Mouse (Mus musculus): ENCODE measurements around the gene Prr7. TPM values are rescaled to one million over a fixed set of nuclear protein-coding genes. Genes with fewer than 3 reads are reported as not detected.
A peak's percentile ranks its signal among the peaks of the same experiment; 100 is the strongest.

Prr7 gene
- polyA plus RNA-seq, 1 experiment from 2014 or later = 0.69 TPM

DNA sequence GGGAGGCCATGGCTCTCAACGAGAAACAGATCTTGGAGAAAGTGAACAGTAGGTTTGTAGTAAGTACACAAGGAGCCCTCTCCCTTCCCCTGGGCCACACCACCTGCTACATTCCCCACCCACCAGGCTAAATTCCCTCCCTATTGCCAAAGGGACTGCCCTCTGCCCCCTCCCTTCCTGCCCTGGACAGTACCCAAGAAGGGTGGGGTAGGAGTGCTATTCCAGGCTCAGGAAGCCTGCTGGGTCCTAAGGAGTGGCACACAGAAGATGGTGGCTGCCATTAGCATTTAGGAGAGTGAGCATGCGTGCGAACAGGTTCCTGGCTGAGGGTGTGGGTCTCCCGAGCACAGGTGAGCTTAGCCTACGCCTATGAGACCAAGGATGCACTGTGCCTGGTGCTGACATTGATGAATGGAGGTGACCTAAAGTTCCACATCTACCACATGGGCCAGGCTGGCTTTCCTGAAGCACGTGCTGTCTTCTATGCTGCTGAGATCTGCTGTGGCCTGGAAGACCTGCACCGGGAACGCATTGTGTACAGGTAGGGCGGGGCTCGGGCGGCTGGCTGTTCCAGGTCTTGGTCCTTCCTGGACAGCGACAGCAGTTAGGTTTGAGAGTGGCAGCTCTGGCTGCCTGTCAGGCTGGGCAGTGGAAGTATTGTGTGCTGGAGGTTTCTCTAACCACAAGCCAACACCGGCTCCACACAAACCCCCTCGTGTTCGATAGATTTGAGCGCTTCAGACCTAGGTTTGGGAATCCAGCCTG lies 12.1 kb upstream of the Prr7 start:
- Histone ChIP-seq H3K4me3 (no peak overlapping the region), H3K4me1 (peaks cover 12% of the 10 kb centered on the region), H3K36me3 (peaks cover 90% of the 10 kb centered on the region), H3K27me3 (ENCODE audit: low read depth, poor library complexity, severe bottlenecking) (no peaks in the 10 kb centered on the region), H3K9me3 (replicated peaks) (no peaks in the 10 kb centered on the region), H3K27ac (replicated peaks) (no peak overlapping the region)
- no peak for DNase-seq (ENCODE audit: low spot score)
- 97% methylated on average over 16 of the region's 16 CpGs for WGBS

DNA sequence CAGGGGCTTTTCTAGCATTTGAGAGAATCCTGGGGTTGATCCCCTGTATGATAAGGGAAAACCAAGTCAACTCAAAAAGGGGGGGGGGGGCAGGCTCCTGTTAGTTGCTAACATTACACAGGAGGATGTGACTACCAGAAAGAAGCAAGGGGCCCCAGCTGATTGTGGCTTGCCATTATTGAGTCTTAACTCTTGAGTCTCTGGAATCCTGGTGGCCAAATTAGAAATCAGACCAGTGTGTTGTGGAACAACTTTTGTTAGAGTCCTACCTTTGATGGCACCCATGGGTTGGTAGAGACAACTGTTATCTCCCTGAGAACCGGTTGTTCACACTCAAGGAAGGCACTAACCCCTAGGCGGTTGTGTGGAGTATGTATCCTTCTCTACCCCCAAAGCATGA lies 1.1 kb upstream of the Prr7 start:
- DNase-seq (ENCODE audit: low spot score) = no peak
- 62% methylated on average over 2 of the region's 2 CpGs for whole genome bisulfite sequencing
- H3K27me3 ChIP-seq (ENCODE audit: low read depth, poor library complexity, severe bottlenecking) = peaks cover 7% of the 10 kb centered on the region; the same call in 1 of the 2 replicates
- no peaks in the 10 kb centered on the region for H3K9me3 ChIP-seq (replicated peaks)
- peaks cover 47% of the 10 kb centered on the region for H3K36me3 ChIP-seq
- H3K4me3 ChIP-seq = no peak overlapping the region
- no peak overlapping the region for H3K27ac ChIP-seq (replicated peaks)
- peaks cover 58% of the 10 kb centered on the region for H3K4me1 ChIP-seq

DNA sequence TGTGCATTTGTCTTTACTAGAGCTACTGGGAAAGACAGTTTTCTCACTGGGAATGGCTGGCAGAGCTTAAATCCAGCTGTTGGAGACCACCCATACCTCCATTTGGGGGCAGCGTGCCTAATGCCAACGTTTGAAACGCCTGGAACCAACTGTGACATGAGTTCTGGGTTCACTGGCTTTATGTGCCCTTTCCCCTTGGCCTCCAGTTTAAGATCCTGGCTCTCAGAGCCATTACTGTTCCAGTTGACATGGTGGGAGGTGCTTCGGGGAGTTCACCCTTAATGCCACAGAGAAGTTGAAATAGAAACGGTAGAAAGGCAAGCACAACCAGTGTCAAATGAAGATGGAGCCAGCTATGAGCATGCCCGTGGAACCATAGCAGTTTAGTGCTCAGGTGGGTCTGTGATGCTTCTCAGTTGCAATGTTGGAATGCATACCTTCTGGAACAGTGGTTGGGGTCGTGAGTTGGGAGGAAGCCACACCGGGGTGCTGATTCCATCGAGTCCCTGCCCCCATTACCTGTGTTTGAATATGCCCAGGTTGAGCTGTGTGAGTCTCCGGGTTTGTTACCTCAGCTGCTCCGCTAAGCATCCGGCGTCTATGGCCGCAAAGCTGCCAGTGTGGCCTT lies 554 bp upstream of the Prr7 start:
- peak overlapping the region; percentile 77 for H3K4me3 ChIP-seq
- H3K27me3 ChIP-seq (ENCODE audit: low read depth, poor library complexity, severe bottlenecking) = peaks cover 7% of the 10 kb centered on the region; the same call in 1 of the 2 replicates
- DNase-seq (ENCODE audit: low spot score) = no peak
- H3K36me3 ChIP-seq = peaks cover 41% of the 10 kb centered on the region
- 12% methylated on average over 14 of the region's 14 CpGs for WGBS
- peaks cover 63% of the 10 kb centered on the region for H3K4me1 ChIP-seq
- no peaks in the 10 kb centered on the region for H3K9me3 ChIP-seq (replicated peaks)
- peak overlapping the region; percentile 98 for H3K27ac ChIP-seq (replicated peaks)

DNA sequence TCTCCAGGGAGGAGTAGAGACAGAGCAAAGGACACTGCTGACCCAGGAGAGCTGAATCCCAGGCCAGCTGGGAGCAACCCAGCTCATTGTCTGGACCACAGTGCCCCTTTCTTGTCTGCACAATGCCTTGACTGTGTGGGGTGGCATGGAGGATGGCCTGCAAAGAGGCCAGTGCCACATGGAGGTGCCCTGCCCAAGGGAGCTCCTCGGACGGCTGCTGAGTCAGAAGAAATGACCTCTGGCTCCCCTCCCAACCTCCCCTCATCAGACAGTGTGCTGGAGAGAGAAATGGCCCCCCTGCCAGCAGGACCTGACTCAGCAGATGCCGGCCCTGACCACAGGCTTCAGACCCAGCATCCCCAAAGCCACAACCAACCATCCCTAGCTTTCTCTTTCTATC lies 1.1 kb downstream of the Prr7 start:
- H3K4me1 ChIP-seq = peaks cover 80% of the 10 kb centered on the region
- WGBS = 5% methylated on average over 3 of the region's 3 CpGs
- peak overlapping the region; percentile 77 for H3K4me3 ChIP-seq
- peak overlapping the region; percentile 98 for H3K27ac ChIP-seq (replicated peaks)
- no peaks in the 10 kb centered on the region for H3K9me3 ChIP-seq (replicated peaks)
- H3K27me3 ChIP-seq (ENCODE audit: low read depth, poor library complexity, severe bottlenecking) = peaks cover 14% of the 10 kb centered on the region; the same call in 1 of the 2 replicates
- peak; percentile 63 for DNase-seq (ENCODE audit: low spot score)
- H3K36me3 ChIP-seq = peaks cover 25% of the 10 kb centered on the region

DNA sequence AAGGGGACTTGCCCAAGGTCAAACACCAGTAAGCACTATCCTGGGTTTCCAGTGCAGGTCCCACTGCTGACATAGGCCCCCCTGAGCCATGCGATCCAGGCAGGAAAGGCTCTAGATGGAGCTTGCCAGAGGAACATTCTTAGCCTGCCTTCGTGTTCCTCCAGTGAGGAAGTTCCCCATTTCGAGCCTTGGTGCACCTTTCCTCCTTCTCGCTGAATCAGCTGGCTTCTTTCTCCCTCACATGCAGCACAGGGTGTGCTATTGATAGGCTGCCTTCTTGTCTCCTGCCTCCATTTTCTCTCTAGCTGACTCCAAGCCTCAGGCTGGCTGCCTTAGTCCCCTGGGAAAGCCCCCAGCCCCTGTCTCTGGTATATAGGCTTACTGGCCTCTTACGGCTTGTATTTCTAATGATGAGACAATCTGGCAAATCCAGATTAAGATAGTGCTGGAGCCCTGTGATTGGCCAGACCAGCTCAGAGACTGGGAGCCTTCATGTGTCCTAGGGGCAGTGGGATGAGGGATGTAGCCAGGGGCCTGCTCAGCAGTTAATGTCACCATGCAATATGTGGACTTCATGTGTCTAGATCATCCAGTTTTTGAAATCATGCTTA lies 1.9 kb downstream of the Prr7 start:
- Histone ChIP-seq H3K9me3 (replicated peaks) (no peaks in the 10 kb centered on the region), H3K27me3 (ENCODE audit: low read depth, poor library complexity, severe bottlenecking) (peaks cover 17% of the 10 kb centered on the region; the same call in 1 of the 2 replicates), H3K4me3 (peak overlapping the region; percentile 77), H3K36me3 (peaks cover 17% of the 10 kb centered on the region), H3K27ac (replicated peaks) (peak overlapping the region; percentile 98), H3K4me1 (peaks cover 87% of the 10 kb centered on the region)
- 80% methylated on average over 5 of the region's 5 CpGs for WGBS
- DNase-seq (ENCODE audit: low spot score) = no peak

DNA sequence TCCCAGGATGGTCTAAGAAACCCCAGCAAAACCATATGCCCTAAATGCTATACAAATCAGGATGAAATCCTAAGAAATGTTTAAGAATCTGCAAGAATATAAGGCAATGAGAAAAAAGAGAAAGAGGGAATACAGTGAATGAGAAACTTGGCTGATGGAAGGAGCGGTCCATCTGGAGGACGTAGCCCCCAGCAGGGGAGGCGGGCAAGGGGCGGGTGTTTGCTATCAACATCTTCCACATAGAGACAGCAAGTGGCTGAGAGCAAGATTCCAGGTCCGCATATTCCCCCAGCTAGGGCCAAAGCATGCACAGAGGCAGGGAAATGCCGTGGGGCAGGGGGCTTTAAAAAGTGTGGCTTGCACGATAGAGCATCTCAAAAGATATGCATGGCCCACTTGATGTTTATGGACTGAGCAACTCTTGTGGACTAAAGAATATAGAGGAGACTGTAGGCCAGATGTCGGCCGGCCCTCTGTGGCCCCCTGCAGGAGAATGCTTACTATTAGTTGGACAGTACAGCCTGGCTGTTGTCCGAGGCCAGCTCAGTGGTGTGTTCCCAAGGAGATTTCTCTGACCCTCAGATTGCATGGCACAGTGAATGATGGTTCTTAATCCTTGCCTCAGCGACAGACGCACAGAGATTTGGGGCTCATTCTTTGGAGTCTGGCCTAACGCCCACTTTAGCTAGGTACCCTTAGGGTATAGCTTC lies 4.9 kb downstream of the Prr7 start:
- peaks cover 10% of the 10 kb centered on the region for H3K36me3 ChIP-seq
- 44% methylated on average over 13 of the region's 13 CpGs for WGBS
- peaks cover 99% of the 10 kb centered on the region for H3K4me1 ChIP-seq
- peaks cover 16% of the 10 kb centered on the region for H3K27me3 ChIP-seq (ENCODE audit: low read depth, poor library complexity, severe bottlenecking)
- H3K9me3 ChIP-seq (replicated peaks) = no peaks in the 10 kb centered on the region
- no peak overlapping the region for H3K4me3 ChIP-seq
- H3K27ac ChIP-seq (replicated peaks) = peak overlapping the region; percentile 57
- peak; percentile 69 for DNase-seq (ENCODE audit: low spot score)

DNA sequence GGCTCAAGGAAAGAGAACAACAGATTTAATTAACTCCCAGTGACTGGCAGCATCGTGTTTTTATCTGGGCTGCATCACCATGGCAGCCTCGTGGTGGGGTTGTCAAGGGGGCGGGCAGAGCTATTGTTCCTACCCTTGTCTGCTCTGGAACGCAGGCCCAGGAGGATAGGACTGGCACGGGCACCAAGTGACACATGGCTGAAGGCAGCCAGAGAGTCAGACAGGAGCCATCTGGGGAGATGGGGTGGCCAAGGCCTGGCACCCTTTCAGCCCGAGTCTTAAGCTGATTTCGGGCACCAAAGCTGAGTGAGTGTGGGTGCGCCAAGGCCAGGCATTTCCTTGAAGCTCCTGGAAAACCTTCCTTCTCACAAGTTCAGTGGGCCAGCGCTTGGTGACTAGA lies 6.3 kb downstream of the Prr7 start:
- peak; percentile 35 for DNase-seq (ENCODE audit: low spot score)
- peak overlapping the region; percentile 90 for H3K27ac ChIP-seq (replicated peaks)
- H3K36me3 ChIP-seq = peaks cover 23% of the 10 kb centered on the region
- no peaks in the 10 kb centered on the region for H3K9me3 ChIP-seq (replicated peaks)
- H3K4me1 ChIP-seq = peaks cover 99% of the 10 kb centered on the region
- H3K27me3 ChIP-seq (ENCODE audit: low read depth, poor library complexity, severe bottlenecking) = peaks cover 16% of the 10 kb centered on the region
- 51% methylated on average over 9 of the region's 9 CpGs for WGBS
- peak overlapping the region; percentile 78 for H3K4me3 ChIP-seq

DNA sequence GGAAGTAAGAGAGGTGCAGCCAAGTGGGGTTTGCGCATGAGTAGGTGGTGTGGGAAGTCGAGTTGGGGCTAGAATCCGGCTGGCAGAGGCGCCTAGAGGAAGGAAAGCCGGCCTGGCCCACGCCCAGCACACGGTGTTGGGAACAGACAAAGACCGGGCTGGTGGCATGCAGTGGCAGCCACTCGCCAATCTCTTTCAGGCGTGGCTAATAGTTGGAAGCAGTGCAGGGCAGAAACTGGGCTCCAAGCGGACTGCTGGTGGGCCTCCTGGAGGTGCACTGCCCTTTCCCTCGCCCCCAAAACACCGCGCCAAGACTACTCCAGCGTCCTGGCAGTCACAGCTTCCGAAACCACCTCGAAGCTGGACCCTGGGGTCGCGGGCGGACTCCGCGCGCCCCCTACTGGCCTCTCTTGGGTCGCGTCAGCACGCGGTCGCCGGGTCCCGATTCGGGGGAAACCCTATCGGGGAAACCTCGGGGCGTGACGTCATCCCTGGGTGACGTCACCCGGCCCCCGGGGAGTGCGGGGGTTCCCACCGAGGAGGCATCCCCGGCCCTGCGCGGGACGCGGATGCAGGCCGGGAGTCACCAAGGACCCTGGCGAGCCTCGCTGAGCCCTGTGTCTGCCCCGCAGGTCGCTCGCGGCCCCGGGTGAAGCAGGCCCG lies 7.2 kb downstream of the Prr7 start:
- Histone ChIP-seq H3K36me3 (peaks cover 32% of the 10 kb centered on the region), H3K27me3 (ENCODE audit: low read depth, poor library complexity, severe bottlenecking) (peaks cover 16% of the 10 kb centered on the region), H3K9me3 (replicated peaks) (no peaks in the 10 kb centered on the region), H3K27ac (replicated peaks) (peak overlapping the region; percentile 90), H3K4me3 (peak overlapping the region; percentile 78), H3K4me1 (peaks cover 99% of the 10 kb centered on the region)
- peak; percentile 95 for DNase-seq (ENCODE audit: low spot score)
- under 1% methylated on average over 54 of the region's 54 CpGs for WGBS

DNA sequence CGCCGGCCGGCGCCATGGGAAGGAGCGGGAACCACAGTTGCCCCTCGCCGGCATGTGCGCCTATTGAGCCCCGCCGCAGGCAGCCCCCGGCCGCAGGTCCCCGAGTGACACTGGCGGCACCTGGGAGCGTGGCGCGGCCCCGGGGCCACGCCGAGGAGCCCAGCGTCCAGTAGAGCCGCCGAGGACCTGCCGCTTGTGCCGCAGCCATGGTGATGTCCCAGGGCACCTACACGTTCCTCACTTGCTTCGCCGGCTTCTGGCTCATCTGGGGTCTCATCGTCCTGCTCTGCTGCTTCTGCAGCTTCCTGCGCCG lies 7.7 kb downstream of the Prr7 start:
- no peak for DNase-seq (ENCODE audit: low spot score)
- Histone ChIP-seq H3K9me3 (replicated peaks) (no peaks in the 10 kb centered on the region), H3K36me3 (peaks cover 37% of the 10 kb centered on the region), H3K4me3 (peak overlapping the region; percentile 78), H3K27me3 (ENCODE audit: low read depth, poor library complexity, severe bottlenecking) (peaks cover 16% of the 10 kb centered on the region), H3K27ac (replicated peaks) (peak overlapping the region; percentile 90), H3K4me1 (peaks cover 99% of the 10 kb centered on the region)
- WGBS = under 1% methylated on average over 31 of the region's 31 CpGs

DNA sequence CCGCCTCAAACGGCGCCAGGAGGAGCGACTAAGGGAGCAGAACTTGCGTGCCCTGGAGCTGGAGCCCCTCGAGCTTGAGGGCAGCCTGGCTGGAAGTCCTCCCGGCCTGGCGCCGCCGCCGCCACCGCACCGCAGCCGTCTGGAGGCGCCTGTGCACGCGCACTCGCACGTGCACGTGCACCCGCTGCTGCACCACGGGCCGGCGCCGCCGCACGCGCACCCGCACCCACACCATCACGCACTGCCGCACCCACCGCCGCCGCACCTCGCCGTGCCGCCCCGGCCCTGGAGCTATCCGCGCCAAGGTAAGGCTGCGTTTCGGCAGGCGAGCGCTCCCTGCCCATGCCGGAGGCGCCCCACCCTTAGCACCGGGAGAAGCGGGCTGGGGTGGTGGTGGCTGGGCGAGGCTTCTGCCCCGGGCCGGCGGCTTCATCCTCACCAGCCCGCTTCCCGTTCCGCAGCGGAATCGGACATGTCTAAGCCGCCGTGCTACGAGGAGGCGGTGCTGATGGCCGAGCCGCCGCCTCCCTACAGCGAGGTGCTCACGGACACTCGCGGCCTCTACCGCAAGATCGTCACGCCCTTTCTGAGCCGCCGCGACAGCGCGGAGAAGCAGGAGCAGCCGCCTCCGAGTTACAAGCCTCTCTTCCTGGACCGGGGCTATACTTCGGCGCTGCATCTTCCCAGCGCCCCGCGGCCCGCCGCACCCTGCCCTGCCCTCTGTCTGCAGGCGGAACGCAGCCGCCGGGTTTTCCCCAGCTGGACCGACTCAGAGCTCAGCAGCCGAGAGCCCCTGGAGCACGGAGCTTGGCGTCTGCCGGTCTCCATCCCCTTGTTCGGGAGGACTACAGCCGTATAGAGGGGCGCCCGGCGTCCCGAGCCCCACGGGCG lies 8.3 kb downstream of the Prr7 start:
- Histone ChIP-seq H3K27ac (replicated peaks) (peak overlapping the region; percentile 90), H3K36me3 (peaks cover 43% of the 10 kb centered on the region), H3K27me3 (ENCODE audit: low read depth, poor library complexity, severe bottlenecking) (peaks cover 16% of the 10 kb centered on the region), H3K4me1 (peaks cover 98% of the 10 kb centered on the region), H3K4me3 (peak overlapping the region; percentile 78), H3K9me3 (replicated peaks) (no peaks in the 10 kb centered on the region)
- DNase-seq (ENCODE audit: low spot score) = peak; percentile 77
- WGBS = under 1% methylated on average over 103 of the region's 103 CpGs

DNA sequence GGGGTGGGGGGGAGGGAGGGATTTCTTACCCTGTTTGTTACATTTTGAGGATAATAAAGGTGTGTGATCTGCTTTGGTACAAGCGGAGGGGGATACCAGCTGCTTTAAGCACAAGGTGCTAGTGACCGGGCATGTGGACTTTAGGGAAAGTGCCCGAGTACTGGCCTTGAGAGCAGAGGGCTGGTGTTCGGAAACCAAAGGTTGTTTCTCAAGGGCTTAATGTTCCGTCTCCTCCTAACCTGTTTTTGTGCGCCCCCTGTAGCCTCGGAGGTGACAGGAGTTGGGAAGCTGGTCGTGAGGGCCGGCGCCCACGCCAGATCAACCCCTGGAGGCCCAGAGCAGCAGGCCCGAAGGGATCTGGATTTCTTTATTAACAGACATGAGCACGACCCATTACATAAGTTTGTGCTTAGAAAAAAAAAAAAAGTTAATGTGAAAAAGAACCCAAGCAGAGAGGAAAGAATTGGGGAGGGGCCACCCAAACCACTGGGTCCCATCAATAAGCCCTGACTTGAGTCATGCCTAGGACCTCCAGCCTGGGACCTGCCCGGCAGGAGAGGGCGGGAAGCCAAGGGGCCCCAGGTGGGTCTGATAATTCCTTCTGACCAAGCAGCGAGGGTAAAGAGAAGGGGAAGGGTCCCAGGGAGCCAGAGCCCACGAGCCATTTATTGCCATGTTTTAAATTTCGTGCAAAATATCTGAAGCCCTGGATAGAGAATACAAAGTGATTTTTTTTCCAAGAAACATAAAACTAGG lies 9.2 kb downstream of the Prr7 start:
- 17% methylated on average over 18 of the region's 18 CpGs for WGBS
- Histone ChIP-seq H3K36me3 (peaks cover 52% of the 10 kb centered on the region), H3K9me3 (replicated peaks) (no peaks in the 10 kb centered on the region), H3K27me3 (ENCODE audit: low read depth, poor library complexity, severe bottlenecking) (peaks cover 16% of the 10 kb centered on the region), H3K27ac (replicated peaks) (peak overlapping the region; percentile 90), H3K4me3 (peak overlapping the region; percentile 78), H3K4me1 (peaks cover 96% of the 10 kb centered on the region)
- DNase-seq (ENCODE audit: low spot score) = peak; percentile 62

Measured in midbrain, embryonic 10.5 days (tissue).